Mouse (Mus musculus): ENCODE measurements around the gene Map2k7. TPM values are rescaled to one million over a fixed set of nuclear protein-coding genes. Genes with fewer than 3 reads are reported as not detected.

The Map2k7 gene
- polyA plus RNA-seq, 1 experiment from 2014 or later, result 22.6 TPM

DNA sequence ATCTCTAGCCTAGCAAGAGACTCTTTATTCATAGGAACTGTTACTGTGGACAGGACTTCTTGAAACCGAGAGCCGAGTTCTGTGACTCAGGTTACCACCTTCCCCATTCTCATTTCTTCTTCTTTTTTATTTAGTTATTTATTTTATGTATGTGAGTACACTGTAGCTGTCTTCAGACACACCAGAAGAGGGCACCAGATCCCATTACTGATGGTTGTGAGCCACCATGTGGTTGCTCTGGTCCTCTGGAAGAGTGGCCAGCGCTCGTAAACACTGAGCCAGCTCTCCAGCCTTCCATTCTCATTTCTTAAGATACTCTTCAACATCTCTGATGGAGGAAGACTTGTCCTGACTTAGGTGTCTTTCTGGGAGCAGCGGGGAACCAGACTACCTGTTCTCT, 54.2 kb downstream of the Map2k7 start:
- 91% methylated on average over 5 of the region's 5 CpGs for WGBS
- no peaks in the 10 kb centered on the region for H3K9me3 ChIP-seq (ENCODE audit: control insufficient read depth, low read length)
- H3K27me3 ChIP-seq (ENCODE audit: control insufficient read depth, insufficient read depth, low read length), result no peaks in the 10 kb centered on the region
- H3K27ac ChIP-seq (ENCODE audit: low read depth, low read length), result no peak overlapping the region
- H3K9ac ChIP-seq (ENCODE audit: low read depth, low read length), result no peak overlapping the region
- no peak overlapping the region for H3K4me3 ChIP-seq (ENCODE audit: low read length)
- no peaks in the 10 kb centered on the region for H3K4me1 ChIP-seq (ENCODE audit: control insufficient read depth, insufficient read depth, low read length)
- no peak for ATAC-seq (ENCODE audit: low FRiP score, low TSS enrichment)
- peaks cover 95% of the 10 kb centered on the region for H3K36me3 ChIP-seq (ENCODE audit: control insufficient read depth, insufficient read depth, low read length)
- no peak overlapping the region for H3K4me2 ChIP-seq (replicated peaks; ENCODE audit: low read depth, low read length)

Other genes starting within 250 kb of the Map2k7 start
- gene Cd209f, start 132.9 kb upstream of the Map2k7 start, polyA plus RNA-seq (2014; fragmentation: Nextera tagmentation; extraction: Ambion mirVana), result not detected in 2 replicates
- gene Cd209g, start 104.6 kb upstream of the Map2k7 start, polyA plus RNA-seq (2014; fragmentation: Nextera tagmentation; extraction: Ambion mirVana), result not detected in 2 replicates
- gene Evi5l, start 72.2 kb upstream of the Map2k7 start, polyA plus RNA-seq (2014; fragmentation: Nextera tagmentation; extraction: Ambion mirVana), result 12.8 and 18.3 TPM in 2 replicates
- 3.8 and 7.1 TPM in 2 replicates for gene Prr36, start 21.3 kb upstream of the Map2k7 start, polyA plus RNA-seq (2014; fragmentation: Nextera tagmentation; extraction: Ambion mirVana)
- gene Lrrc8e, start 11.9 kb upstream of the Map2k7 start, polyA plus RNA-seq (2014; fragmentation: Nextera tagmentation; extraction: Ambion mirVana), result 0.41 and 0.43 TPM in 2 replicates
- gene Gm49320, start 125 bp downstream of the Map2k7 start, polyA plus RNA-seq (2014; fragmentation: Nextera tagmentation; extraction: Ambion mirVana), result 0.86 and 2.2 TPM in 2 replicates
- gene Tgfbr3l, start 9.5 kb downstream of the Map2k7 start, polyA plus RNA-seq (2014; fragmentation: Nextera tagmentation; extraction: Ambion mirVana), result 4.7 and 5.9 TPM in 2 replicates
- gene Snapc2, start 14.3 kb downstream of the Map2k7 start, polyA plus RNA-seq (2014; fragmentation: Nextera tagmentation; extraction: Ambion mirVana), result 61.9 and 63.6 TPM in 2 replicates
- gene Ctxn1, start 20.5 kb downstream of the Map2k7 start, polyA plus RNA-seq (2014; fragmentation: Nextera tagmentation; extraction: Ambion mirVana), result 86.1 and 93.1 TPM in 2 replicates
- gene Timm44, start 37.2 kb downstream of the Map2k7 start, polyA plus RNA-seq (2014; fragmentation: Nextera tagmentation; extraction: Ambion mirVana), result 75.7 and 81.2 TPM in 2 replicates
- gene Ccl25, start 86.5 kb downstream of the Map2k7 start, polyA plus RNA-seq (2014; fragmentation: Nextera tagmentation; extraction: Ambion mirVana), result 14.7 and 17.2 TPM in 2 replicates
- gene Elavl1, start 86.7 kb downstream of the Map2k7 start, polyA plus RNA-seq (2014; fragmentation: Nextera tagmentation; extraction: Ambion mirVana), result 201 and 312 TPM in 2 replicates